Mouse (Mus musculus) G1E-ER4 (cell line): ENCODE data around the gene Gm20388. TPM values are rescaled to one million over a fixed set of nuclear protein-coding genes. Genes with fewer than 3 reads are reported as not detected.

Source experiments
- GATA1 ChIP-seq: IDR thresholded peaks from one replicate; pipeline ENCODE4 v1.8.0; 2012; ENCODE audit warnings: low read length, inconsistent platforms
- polyA plus RNA-seq: library from polyadenylated mRNA; stranded (reverse); fragments of >175 nt; gene quantifications from 2 replicates; pipeline ENCODE4 v1.2.3, GENCODE M21; 2012

The Gm20388 gene
- polyA plus RNA-seq, 1 experiment = not detected

GRCm38 (mm10) chr8:122118536-122118935 lies 2207.9 kb downstream of the Gm20388 start:
- no peak for TF ChIP-seq GATA1

GRCm38 (mm10) chr8:122124326-122124725 lies 2213.7 kb downstream of the Gm20388 start:
- no peak for TF ChIP-seq GATA1

GRCm38 (mm10) chr8:122126659-122127058 lies 2216.0 kb downstream of the Gm20388 start:
- no peak for TF ChIP-seq GATA1

- no peak for TF ChIP-seq GATA1
Observed at GRCm38 (mm10) chr8:122134121-122134529, 2223.5 kb downstream of the Gm20388 start.

- TF ChIP-seq GATA1 = no peak
Observed at GRCm38 (mm10) chr8:122135494-122135893, 2224.9 kb downstream of the Gm20388 start.

- TF ChIP-seq GATA1 = no peak
Observed at GRCm38 (mm10) chr8:122139784-122140183, 2229.1 kb downstream of the Gm20388 start.

- TF ChIP-seq GATA1 = no peak
Observed at GRCm38 (mm10) chr8:122140411-122140810, 2229.8 kb downstream of the Gm20388 start.

GRCm38 (mm10) chr8:122142428-122142827 lies 2231.8 kb downstream of the Gm20388 start:
- TF ChIP-seq GATA1 = no peak

- no peak for TF ChIP-seq GATA1
Observed at GRCm38 (mm10) chr8:122143231-122143630, 2232.6 kb downstream of the Gm20388 start.

GRCm38 (mm10) chr8:122144729-122145311 lies 2234.2 kb downstream of the Gm20388 start:
- TF ChIP-seq GATA1 = no peak

- TF ChIP-seq GATA1 = no peak
Observed at GRCm38 (mm10) chr8:122149045-122149444, 2238.4 kb downstream of the Gm20388 start.

GRCm38 (mm10) chr8:122149606-122150005 lies 2239.0 kb downstream of the Gm20388 start:
- no peak for TF ChIP-seq GATA1

- no peak for TF ChIP-seq GATA1
Observed at GRCm38 (mm10) chr8:122151541-122151940, 2240.9 kb downstream of the Gm20388 start.

GRCm38 (mm10) chr8:122155082-122155643 lies 2244.5 kb downstream of the Gm20388 start:
- no peak for TF ChIP-seq GATA1

- no peak for TF ChIP-seq GATA1
Observed at GRCm38 (mm10) chr8:122155964-122156363, 2245.3 kb downstream of the Gm20388 start.

- no peak for TF ChIP-seq GATA1
Observed at GRCm38 (mm10) chr8:122157689-122158088, 2247.0 kb downstream of the Gm20388 start.

GRCm38 (mm10) chr8:122160165-122160564 lies 2249.5 kb downstream of the Gm20388 start:
- TF ChIP-seq GATA1 = no peak
